Mouse (Mus musculus) kidney, adult 2 months (tissue): ENCODE data around the gene Arrb1.

Source experiments
- CTCF ChIP-seq: fragments of 200-500 bp; conservative IDR thresholded peaks from 2 replicates; pipeline ENCODE4 v1.5.1; 2011; ENCODE audit warnings: low read depth, mild to moderate bottlenecking, control low read depth, low read length, moderate library complexity, mixed read lengths; ENCODE audit not compliant: insufficient read depth, insufficient read length
- POLR2A ChIP-seq: fragments of 200-500 bp; IDR thresholded peaks from one replicate; pipeline ENCODE4 v1.6.1; 2011; ENCODE audit warnings: low read depth, low read length, control low read depth

GRCm38 (mm10) chr7:99606303-99606702 lies 71.0 kb downstream of the Arrb1 start:
- no peak for TF ChIP-seq CTCF
- no peak for TF ChIP-seq POLR2A
